Mouse (Mus musculus): ENCODE results near the gene Cpvl.

The Cpvl gene

DNA sequence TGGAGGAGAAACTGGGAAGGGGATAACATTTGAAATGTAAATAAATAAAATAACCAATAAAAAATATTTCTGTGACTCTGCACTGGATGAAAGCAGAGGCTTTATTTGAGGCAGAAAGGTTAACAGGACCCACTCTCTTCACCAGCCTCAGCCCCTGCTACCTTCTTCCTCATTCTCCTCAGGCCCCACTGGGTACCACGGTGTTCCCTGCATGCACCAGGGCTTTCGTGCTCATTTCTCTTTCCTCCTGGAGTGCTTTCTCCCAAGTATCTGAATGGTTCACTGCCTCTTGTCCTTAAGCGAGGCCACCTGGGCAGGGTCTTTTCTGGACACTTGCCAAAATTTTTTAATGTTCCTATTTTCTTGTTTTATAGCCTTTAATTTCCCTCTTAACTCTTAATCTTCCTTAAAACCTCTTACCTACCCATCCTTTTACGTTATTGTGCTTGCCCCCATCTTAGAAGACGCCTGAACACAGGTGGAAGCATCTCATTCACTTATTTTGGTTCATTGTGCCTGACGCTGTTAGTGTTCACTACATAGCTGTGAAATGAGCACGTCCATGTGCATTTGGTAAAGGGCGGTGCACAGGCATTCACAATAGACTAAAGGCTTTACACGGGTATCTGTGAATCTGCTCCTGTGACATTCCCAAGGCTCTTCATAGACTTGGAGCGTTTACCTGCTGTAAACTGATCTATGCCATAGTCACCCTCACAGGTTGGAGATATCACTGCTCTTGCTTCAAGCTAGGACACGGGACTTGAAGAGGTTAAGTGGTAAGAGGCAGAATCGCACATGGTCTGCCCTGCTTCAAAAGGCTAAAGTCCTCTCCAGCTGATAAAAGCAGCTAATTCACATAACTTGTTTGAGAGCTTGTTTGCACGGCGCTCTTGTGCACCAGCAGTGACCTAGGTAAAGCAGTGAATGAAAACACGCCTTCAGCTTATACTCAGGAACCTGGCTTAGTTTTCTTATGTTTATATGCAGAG is 41.0 kb downstream of the Cpvl start:
- DNase-seq (ENCODE audit: low read depth in 1 of 2, low spot score in 2 of 2): no peak

DNA sequence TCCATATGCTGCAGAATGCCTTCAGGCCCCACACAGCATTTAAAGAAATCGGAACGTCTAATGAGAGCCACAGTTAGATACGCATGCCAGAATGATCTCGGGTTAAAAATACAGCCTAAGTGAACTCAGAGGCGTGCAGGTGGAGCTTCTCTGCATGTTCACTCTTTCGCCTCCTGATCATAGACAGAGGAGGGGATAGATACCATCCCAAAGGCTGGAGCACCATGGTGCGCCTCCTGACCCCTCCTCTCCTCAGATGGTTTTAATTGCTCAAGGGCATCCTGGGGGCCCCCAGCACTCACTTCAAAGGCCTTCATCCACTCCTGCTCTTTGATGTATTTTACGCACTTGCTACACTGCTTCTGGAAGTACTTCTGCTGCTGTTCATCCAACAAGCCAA is 46.9 kb downstream of the Cpvl start:
- no peak for DNase-seq (ENCODE audit: low read depth in 1 of 2, low spot score in 2 of 2)

DNA sequence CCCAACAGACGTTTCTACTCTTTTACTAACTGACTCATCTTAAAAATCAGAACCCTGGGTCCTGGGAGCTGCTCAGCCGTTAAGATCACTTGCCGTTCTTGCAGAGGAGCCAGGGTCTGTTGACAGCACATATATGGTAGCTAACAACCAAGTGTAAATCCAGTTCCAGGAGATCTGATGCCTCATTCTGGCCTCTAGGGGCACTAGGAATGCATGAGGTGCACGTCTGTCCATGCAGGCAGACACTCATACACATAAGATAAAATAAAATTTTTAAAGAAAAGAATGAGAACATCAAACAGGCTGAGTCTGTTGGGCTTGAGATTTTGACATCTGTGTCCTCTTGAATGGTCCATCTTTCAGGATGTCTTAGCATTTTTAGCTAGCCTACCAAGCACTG is 48.6 kb downstream of the Cpvl start:
- no peak for DNase-seq (ENCODE audit: low read depth in 1 of 2, low spot score in 2 of 2)

DNA sequence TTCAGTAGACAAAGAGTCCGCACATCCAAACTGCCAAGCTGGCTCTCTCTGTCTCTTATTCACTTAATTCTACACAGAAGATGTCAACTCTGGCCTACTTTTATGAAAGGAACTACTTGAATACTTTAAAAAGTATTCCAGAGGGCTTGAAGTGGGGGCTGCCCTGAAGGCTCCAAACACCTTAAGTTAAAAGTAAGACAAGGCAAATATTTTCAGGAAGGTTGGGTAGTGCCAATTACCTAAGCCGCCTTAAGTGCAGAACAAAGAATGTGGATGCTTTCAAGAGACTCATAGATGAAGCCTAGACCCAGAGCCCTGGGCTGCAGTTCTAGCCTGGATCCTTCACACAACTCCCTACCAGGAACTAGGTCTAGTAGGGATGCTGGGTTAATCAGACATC is 52.3 kb downstream of the Cpvl start:
- DNase-seq (ENCODE audit: low read depth in 1 of 2, low spot score in 2 of 2): no peak

DNA sequence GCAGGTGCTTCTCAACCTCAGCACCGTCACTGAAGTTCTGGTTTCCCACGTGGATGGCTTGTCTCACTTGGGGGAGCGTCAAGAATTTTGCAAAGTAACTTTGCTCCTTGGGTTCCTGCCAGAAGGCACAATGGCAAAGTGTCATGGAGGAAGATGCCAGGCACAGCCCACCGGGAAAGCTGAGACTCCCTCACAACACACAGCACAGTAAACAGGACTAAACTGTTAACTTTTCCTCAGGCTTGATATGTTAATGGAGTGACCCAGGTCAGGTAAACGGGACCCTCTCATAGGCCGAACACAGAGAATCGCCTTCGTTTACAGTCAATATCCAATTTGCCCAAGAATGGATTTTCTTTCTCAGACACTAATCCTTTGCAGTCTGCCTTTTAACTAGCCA is 53.3 kb downstream of the Cpvl start:
- no peak for DNase-seq (ENCODE audit: low read depth in 1 of 2, low spot score in 2 of 2)

DNA sequence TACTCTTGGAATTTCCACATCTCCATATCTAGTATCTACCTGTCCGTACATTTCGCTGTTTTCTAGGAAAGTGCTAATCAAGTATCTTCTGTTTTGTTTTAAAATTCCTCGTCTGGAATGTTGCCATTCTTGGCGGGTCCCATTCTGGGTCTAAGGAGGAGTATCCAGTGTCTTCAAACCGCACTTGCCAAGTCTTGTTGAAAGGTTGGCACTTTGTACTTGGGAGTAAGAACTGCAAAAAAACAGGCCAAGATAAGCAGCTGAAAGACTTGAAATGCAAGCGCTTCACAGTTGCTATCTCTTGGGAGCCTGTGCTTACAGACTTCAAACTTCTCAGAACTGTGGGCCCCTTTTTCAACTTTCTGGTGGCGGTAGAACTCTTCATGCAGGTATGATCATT is 58.4 kb downstream of the Cpvl start:
- no peak for DNase-seq (ENCODE audit: low read depth in 1 of 2, low spot score in 2 of 2)

DNA sequence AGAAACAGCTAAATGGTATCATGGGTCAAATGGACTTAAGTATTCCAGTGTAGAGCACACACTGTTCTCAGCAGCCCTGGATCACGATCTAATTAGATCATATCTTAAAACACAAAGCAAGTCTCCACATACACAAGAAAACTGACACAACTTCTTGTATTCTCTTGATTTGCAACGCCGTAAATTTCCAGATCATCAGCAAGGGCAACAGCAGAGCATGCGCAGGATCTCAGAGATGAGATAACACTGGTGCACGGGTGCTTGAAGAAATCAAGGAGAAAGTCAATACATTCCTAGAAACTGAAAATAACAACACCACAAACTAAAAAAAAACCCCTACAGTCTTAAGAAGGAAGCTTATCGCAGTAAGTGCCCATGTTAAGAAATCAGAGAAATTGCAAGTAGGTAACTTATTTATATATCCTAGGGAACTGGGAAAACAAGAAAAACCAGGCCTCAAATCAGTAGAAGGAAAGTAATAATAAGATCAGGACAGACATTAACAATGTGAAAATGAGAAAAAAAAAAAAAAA is 61.4 kb downstream of the Cpvl start:
- no peak for DNase-seq (ENCODE audit: low read depth in 1 of 2, low spot score in 2 of 2)

DNA sequence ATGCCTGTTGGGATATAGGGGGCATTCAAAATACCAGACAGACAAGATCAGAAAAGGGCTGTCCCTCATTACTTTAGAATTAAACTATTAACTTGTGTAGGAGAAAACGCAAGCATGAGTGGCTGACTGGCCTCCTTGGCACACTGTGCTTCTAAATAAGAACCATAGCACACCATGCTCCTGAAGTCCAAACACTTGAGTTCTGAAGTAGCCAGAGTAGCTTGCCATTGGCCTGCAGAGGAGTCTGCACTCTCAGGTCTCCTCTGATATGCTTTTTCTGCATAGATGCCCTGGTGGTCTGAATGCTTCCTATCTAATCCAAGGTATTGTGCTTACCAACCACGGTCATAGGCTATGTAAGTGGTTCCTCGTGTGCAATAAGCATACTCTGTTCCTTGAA is 63.1 kb downstream of the Cpvl start:
- DNase-seq (ENCODE audit: low read depth in 1 of 2, low spot score in 2 of 2): no peak

DNA sequence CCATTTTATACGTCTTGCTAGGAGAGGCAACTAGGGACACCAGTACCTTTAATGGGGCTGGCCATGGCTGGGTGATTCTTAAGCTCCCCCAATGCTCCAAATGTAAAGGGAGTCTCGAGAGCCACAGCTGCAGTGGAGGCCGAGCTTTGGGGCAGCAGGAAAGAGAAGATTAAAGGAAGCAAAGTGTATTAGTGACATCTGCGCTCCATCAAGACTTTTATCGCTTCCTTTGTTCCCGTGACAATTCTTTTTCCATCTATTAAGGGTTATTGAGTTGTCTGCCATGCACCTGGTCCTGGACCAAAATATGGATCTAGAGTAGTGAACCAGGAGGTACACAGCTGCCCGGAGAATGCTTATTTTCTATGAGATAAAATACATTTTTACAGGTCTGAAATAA is 65.3 kb downstream of the Cpvl start:
- no peak for DNase-seq (ENCODE audit: low read depth in 1 of 2, low spot score in 2 of 2)

DNA sequence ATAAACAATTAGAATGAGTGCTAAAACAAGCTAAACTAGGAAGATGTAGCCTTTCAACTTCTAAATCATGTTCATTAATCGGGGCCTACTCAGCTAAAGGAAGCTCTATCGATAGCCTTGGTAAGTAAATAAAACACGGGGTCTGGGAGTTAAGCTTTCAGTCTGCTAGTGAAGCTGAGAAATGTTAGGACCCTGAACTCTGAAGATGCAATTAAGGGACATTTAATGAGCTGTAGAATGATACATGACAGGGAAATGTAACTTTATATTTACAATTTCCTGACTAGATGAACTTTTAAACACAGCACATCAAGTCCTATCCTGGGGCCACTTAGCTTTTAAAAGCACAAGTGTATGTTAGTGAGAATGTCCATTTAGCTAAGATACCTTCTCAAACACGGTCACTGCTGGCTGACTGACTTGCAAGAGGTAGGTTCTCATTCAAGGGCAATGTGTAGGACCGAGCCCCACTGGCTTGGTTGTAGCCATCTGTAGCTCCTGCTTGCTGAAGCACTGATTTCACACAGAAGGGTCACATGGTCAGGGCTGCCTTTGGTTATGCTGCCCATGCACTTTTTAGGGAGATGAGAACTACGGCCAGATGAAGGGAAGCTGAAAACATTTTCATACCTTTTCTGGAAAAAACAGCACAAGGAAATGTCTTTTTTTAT is 66.2 kb downstream of the Cpvl start:
- no peak for DNase-seq (ENCODE audit: low read depth in 1 of 2, low spot score in 2 of 2)

DNA sequence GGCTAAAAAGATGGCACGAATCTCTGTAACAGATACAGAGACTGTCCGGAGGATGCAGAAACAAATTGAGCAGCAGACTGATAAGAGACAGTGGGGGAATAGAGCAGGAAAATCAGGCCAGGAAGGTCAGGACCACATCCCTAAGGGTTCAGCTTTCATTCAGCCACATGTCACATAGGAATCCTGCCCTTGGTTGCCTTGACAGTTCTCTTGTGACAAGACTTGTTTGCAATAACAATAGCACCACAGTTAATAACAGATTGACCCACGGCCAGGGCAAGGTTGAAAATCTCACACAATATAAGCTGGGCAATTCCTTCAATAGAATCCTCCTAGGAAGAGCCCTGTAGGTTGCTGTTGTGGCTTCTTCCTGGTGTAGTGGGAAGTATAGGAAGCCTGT is 68.5 kb downstream of the Cpvl start:
- DNase-seq (ENCODE audit: low read depth in 1 of 2, low spot score in 2 of 2): no peak

DNA sequence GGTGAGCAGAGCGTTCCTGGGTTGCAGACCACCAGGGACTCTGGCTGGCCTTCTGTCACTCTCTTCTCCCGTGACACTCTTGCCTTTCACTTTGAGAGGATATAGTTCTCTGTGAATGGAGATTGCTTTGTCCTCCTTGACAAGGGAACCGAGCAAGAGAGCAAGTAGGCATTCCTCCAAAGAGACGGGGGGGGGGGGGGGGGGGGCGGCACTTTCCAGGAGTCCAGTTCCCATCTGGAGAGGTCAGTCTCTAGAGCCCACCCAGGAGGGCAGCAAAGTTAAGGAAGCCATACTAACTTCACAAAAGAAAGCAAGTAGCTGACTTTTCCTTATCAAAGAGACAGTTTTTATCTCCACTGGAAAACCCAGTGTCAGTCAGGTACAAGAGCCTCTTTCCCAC is 69.0 kb downstream of the Cpvl start:
- DNase-seq (ENCODE audit: low read depth in 1 of 2, low spot score in 2 of 2): no peak

DNA sequence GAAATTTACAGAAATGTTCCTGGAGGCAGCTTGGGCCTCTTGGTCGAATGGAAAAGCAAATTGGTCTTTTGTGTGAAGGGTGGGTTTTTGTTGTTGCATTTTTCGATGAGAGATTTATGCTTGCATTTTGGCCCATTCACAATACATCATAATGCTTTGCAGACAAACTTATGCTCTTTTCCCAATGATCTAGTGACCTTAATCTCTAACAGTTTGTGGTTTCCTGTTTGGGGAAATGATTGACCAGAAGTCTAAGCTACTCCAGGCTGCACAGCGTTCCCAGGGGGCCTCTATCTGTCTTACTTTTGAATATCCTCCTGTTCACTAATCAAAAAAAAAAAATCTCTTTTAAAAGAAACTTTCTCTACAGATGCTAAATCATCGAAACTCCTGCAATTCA is 71.6 kb downstream of the Cpvl start:
- no peak for DNase-seq (ENCODE audit: low read depth in 1 of 2, low spot score in 2 of 2)

DNA sequence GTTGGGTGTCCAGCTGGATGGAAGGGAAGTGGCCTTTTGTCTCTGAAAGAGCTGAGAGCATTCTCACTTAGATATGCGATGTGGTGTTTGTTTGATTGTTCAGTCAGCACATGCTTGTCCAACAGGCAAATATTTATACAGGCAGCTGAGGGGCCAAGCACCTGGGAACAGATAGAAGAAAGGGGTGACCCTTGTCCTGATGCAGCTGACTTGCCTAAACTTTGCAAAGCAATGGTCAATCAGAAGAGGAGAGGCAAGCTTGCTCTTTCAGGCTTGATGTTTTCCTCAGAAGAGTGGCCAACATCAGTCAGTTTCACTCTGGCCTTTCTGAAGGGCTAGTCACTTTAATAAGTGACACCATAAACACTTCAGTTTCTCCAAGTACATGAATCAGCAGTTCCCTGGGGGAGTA is 72.4 kb downstream of the Cpvl start:
- DNase-seq (ENCODE audit: low read depth in 1 of 2, low spot score in 2 of 2): no peak

DNA sequence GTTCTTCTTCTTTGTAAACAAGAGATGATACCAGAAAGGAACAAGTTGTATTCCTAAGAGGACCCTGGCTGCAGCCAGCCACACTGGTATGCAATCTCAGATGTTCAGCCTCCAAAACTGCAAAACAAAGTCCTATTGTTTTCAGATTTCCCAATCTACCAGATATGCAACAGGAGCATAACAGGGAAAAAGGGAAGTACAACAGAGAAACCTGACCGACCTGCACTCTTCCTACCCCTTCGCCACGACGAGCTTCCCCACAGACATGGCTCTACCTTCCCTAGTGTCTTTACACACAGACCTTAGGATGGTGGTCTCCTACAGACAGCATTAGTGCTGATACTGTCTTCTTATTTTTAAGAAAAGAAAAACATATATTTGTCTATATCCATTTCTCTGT is 72.9 kb downstream of the Cpvl start:
- DNase-seq (ENCODE audit: low read depth in 1 of 2, low spot score in 2 of 2): no peak

DNA sequence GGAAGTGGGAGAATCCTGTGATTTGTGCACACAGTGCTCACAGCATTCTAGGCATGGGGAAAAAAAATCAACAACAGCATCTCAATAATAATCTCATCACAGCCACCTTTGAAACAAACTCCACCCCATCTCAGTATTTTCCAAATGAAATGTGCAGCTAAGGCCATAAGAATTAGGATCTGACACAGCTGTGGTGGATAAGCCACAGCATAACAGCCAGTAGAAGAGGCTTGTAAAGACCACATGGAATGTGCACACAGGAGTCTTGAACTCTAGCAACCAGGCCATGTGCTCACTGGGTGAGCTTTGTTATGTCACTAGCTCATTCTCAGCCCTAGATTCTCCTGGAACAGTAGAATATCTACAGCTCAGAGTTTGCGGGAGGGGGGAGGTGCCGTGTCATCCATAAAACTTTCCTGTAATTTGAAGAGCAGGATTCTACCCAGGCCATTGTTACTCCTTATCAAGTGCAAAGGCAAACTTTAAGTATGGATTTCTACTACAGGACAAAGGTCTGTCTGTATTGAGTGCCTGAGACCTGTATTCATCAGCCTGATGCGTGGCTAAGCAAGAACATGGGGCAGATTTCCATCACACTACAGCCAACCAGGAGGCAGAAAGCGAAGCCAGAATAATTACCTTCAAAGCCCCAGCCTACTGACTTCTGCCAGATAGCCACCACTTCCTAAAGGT is 73.6 kb downstream of the Cpvl start:
- no peak for DNase-seq (ENCODE audit: low read depth in 1 of 2, low spot score in 2 of 2)

DNA sequence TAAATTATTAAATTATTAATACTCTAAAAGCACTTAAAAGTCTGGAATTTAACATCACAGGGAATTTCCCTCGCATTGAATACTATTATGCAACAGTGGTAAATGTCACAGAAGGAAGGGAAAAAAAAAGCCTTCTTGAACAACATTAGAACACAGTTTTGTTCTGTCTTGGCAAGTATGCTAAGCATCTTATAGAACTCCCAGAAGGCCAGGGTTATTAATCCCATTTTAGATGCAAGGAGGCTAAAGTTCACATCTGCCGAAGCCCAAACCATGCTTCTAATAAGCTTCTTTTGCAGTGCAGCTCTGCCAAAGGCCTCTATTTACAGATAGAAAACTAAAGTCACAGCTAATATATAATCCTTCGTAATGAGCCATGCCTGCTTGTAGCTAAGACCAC is 74.3 kb downstream of the Cpvl start:
- DNase-seq (ENCODE audit: low read depth in 1 of 2, low spot score in 2 of 2): no peak

DNA sequence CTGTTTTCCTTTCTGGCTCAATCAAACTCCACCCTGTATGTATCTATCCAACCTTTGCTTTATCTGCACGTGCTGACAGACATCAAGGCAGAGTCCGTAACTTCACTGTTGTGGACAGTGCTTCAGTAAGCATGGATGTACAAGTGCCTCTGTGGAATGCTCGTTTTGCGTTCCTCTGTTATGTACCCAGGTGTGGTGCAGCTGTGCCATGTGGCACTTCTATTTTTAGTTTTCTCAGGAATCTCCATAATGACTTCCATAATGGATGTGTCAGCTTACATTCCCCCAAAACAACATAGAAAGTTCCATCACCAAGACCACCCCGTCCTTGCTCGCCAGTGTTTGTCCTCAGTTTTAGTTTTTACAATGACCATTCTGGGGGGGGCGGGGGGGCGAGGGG is 76.7 kb downstream of the Cpvl start:
- DNase-seq (ENCODE audit: low read depth in 1 of 2, low spot score in 2 of 2): no peak

DNA sequence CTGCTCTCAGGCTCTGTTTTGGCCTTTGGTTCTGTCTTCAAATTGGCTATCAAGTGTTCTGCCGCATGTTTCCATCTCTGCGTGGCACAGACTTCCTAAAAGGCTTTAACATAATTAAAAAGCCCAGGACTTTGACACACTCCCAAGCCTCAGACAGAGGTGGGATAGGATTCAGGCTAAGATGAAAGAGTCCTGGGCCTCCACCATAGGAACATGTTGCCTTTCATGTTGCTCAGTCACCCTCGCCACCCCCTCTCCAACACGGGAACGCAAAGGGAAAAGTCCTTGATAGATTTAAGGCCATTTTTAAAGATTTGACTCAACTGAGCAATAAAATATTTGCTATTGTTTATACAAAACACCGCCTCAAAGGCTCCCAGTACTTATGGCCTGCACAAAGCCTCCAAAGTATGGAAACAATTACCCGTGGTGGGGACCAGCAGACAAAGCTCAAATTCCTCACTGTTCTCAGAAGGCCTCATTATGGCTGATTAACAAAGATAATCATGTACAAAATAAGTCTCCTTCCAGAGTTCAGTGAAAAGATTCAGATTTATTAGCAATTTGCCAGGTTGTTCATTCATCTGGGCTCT is 80.5 kb downstream of the Cpvl start:
- DNase-seq (ENCODE audit: low read depth in 1 of 2, low spot score in 2 of 2): no peak

DNA sequence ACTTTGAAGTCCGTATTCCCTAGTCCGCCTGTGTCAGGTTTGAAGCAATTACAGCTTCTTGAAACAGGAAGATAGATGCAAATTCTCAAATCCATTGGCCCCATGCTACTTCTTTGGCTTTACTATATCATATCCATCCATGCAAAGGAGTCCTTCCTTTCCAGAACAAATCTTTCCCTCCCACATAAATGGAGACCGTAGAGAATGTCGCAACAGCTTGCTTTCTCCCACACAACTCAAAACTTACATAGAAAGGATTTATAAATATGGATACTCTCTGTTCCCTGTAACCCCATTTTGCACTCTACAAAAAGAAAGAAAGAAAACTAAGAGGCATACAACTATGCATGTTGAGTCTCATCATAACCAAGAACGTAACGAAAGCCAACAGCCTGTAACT is 81.3 kb downstream of the Cpvl start:
- no peak for DNase-seq (ENCODE audit: low read depth in 1 of 2, low spot score in 2 of 2)

DNA sequence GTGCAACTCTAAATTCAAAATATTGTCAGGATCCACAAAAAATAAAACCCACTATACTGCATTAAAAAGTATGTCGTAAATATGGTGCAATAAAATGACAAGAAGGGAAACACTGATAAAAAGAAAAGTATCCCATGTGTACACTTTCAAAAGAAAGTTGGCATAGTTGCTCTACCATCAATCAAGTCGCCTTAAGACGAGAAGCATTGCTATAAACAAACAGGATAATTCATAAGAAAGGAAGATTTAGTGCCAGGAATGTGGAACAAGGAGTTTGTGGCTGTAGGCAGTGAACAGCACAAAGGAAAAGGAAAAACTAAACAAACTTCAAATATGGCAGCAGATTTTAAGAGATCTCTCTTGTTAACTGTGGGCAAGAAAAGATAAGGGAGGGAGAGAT is 84.7 kb downstream of the Cpvl start:
- DNase-seq (ENCODE audit: low read depth in 1 of 2, low spot score in 2 of 2): no peak

Data from monocyte, adult 2 months (primary cell).